Mouse (Mus musculus) limb, embryonic 12.5 days (tissue): ENCODE measurements around the gene Rfx5. TPM values are rescaled to one million over a fixed set of nuclear protein-coding genes. Genes with fewer than 3 reads are reported as not detected.
"Not testable (repeated sequence)": the region's sequence is repeated elsewhere in the genome, so short reads cannot be mapped to it uniquely, and the experiment has no call there.

Experiments used
- ATAC-seq: fragments of 200-750 bp; cut with Nextera tagmentation; 2 replicates; pipeline ENCODE4 v1.8.0; 2017; ENCODE audit warnings: low read depth, moderate TSS enrichment; ENCODE audit not compliant: insufficient number of reproducible peaks, insufficient read depth, low FRiP score, low TSS enrichment
- H3K27ac ChIP-seq: fragments of 300-500 bp; sonication (generic); 2 replicates; pipeline ENCODE4 v1.5.1; 2016; ENCODE audit warnings: mild to moderate bottlenecking, moderate library complexity
- H3K27me3 ChIP-seq: fragments of 300-500 bp; sonication (generic); 2 replicates; pipeline ENCODE4 v1.6.1; 2016; ENCODE audit warnings: mild to moderate bottlenecking, moderate library complexity
- H3K36me3 ChIP-seq: fragments of 300-500 bp; sonication (generic); 2 replicates; pipeline ENCODE4 v1.6.1; 2016; ENCODE audit warnings: mild to moderate bottlenecking, moderate library complexity
- H3K4me1 ChIP-seq: fragments of 300-500 bp; sonication (generic); replicated peaks from 2 replicates; pipeline ENCODE4 v1.6.1; 2016
- H3K4me2 ChIP-seq: fragments of 300-500 bp; sonication (generic); 2 replicates; pipeline ENCODE4 v1.6.1; 2016; ENCODE audit warnings: mild to moderate bottlenecking, moderate library complexity
- H3K4me3 ChIP-seq: fragments of 300-500 bp; sonication (generic); replicated peaks from 2 replicates; pipeline ENCODE4 v1.5.1; 2016; ENCODE audit warnings: mild to moderate bottlenecking
- H3K9ac ChIP-seq: fragments of 300-500 bp; sonication (generic); replicated peaks from 2 replicates; pipeline ENCODE4 v1.6.1; 2016; ENCODE audit warnings: mild to moderate bottlenecking, moderate library complexity
- H3K9me3 ChIP-seq: fragments of 300-500 bp; sonication (generic); 2 replicates; pipeline ENCODE4 v1.6.1; 2016; ENCODE audit warnings: mild to moderate bottlenecking, moderate library complexity
- WGBS: fragments of 180-500 bp; shearing (Covaris S2); methylation state at CpG from one replicate; pipeline ENCODE4 v1.1.7; 2016; 5-methylcytosine and 5-hydroxymethylcytosine counted together
- polyA plus RNA-seq: library from polyadenylated mRNA; unstranded; fragments of >200 nt; fragmentation: Nextera tagmentation; extraction: Ambion mirVana; gene quantifications from 2 replicates; pipeline ENCODE4 v1.2.1, GENCODE M21; 2016

Rfx5 gene
- polyA plus RNA-seq, 1 experiment from 2014 or later: 13.1 TPM

- H3K27me3 ChIP-seq, H3K4me1 ChIP-seq, ATAC-seq, H3K4me2 ChIP-seq, H3K9ac ChIP-seq, H3K27ac ChIP-seq, H3K36me3 ChIP-seq, H3K9me3 ChIP-seq, H3K4me3 ChIP-seq: not testable (repeated sequence)
- 47% methylated on average over 4 of the region's 4 CpGs for WGBS
Observed at GRCm38 (mm10) chr3:94926301-94926736, 27.6 kb upstream of the Rfx5 start.

GRCm38 (mm10) chr3:94928979-94929378 lies 24.9 kb upstream of the Rfx5 start:
- not testable (repeated sequence) for H3K4me2 ChIP-seq, H3K36me3 ChIP-seq, ATAC-seq, H3K9me3 ChIP-seq, H3K27me3 ChIP-seq, H3K4me3 ChIP-seq, H3K9ac ChIP-seq, H3K27ac ChIP-seq
- peaks cover 11% of the 10 kb centered on the region for H3K4me1 ChIP-seq
- 87% methylated on average over 4 of the region's 4 CpGs for WGBS

DNA sequence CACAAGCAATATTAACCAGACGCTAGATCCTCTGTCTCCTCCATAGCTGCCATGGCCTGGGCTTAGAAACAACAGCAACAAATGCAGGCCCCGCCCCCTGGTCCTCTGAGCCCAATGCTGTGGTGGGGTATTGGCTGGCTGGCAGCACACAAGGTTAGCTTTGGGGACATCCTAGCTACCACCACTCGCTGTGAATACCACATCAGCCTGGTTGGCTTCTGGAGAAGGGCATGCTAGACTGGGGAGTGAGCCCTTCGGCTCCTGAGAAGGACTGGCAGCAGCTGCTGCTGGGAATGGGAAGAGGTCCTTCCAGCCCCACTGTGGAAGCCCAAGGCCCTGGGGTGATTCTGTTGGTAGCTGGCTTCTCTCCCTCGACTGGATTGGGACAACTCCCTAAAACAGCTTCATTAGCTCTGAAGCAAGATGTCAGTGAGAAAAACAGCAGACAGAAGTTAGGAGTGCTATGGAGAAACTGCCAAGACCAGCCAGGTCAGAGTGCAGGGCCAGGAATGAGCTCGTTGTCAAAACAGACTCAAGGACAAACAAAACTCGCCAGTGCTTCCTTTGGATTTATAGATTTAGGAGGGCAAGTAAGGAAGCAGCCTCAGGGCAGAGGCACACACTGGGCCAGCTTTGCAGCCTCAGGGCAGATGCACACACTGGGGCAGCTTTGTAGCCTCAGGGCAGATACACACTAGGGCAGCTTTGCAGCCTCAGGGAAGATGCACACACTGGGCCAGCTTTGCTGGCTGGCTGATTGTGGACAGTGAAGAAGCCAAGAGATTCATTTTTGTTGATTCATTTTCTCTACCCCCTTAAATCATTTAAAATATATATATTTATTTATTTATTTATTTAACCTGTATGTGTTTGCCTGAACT lies 23.2 kb upstream of the Rfx5 start:
- not testable (repeated sequence) for ATAC-seq, H3K9me3 ChIP-seq, H3K27me3 ChIP-seq, H3K9ac ChIP-seq, H3K4me3 ChIP-seq, H3K36me3 ChIP-seq, H3K4me2 ChIP-seq, H3K27ac ChIP-seq
- peaks cover 11% of the 10 kb centered on the region for H3K4me1 ChIP-seq
- 35% methylated on average over 7 of the region's 7 CpGs for WGBS

- Histone ChIP-seq H3K27ac (0 out of 2 replicates have a peak overlapping the region, but pooled peaks have one; percentile 41), H3K4me1 (peaks cover 11% of the 10 kb centered on the region)
- H3K36me3 ChIP-seq, H3K4me2 ChIP-seq, H3K4me3 ChIP-seq, H3K27me3 ChIP-seq, H3K9me3 ChIP-seq, ATAC-seq, H3K9ac ChIP-seq: not testable (repeated sequence)
- WGBS: 78% methylated on average over 10 of the region's 10 CpGs
Observed at GRCm38 (mm10) chr3:94931427-94932082, 22.3 kb upstream of the Rfx5 start.

DNA sequence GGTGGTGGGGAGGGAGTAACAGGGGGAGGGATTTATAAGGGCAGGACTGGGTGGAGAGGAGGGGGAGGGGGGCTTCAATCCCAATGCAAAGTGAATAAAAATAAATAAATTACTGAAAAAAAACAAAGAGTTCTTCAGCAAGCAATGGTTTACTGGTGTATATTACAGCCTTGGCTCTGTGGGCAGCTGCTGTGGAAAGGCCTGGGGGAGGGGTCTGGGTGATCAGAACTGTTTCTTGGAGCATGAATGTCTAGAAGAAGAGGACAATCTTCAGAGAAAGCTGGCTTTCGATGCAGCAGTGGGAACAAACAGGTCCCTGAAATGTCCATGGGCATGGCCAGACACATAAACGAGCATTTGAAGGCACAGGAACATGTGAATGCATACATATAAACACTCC lies 21.6 kb upstream of the Rfx5 start:
- H3K27me3 ChIP-seq, H3K9me3 ChIP-seq, H3K9ac ChIP-seq, H3K4me3 ChIP-seq, H3K36me3 ChIP-seq: not testable (repeated sequence)
- ATAC-seq: peak; percentile 32; the same call in 1 of the 2 replicates
- Histone ChIP-seq H3K27ac (peak overlapping the region; percentile 81), H3K4me2 (peak overlapping the region; percentile 60), H3K4me1 (peaks cover 11% of the 10 kb centered on the region)
- 47% methylated on average over 2 of the region's 2 CpGs for WGBS

- H3K9me3 ChIP-seq: no peaks in the 10 kb centered on the region
- WGBS: 15% methylated on average over 16 of the region's 16 CpGs
- no peaks in the 10 kb centered on the region for H3K27me3 ChIP-seq
- H3K9ac ChIP-seq: no peak within 1 kb of the TSS; the same call in 1 of the 2 replicates
- peaks cover 11% of the 10 kb centered on the region for H3K4me1 ChIP-seq
- ATAC-seq: peak; percentile 85
- H3K4me3 ChIP-seq: peak within 1 kb of the TSS; percentile 36
- H3K4me2 ChIP-seq: peak within 1 kb of the TSS; percentile 60
- H3K27ac ChIP-seq: peak within 1 kb of the TSS; percentile 89
- H3K36me3 ChIP-seq: no peaks in the 10 kb centered on the region
Observed at GRCm38 (mm10) chr3:94932809-94933564, 20.9 kb upstream of the Rfx5 start, which contains the start of gene Selenbp1. Selenbp1 (plus strand) TSS chr3:94933056.

- not testable (repeated sequence) for H3K9me3 ChIP-seq, H3K4me3 ChIP-seq, ATAC-seq, H3K27ac ChIP-seq, H3K36me3 ChIP-seq, H3K9ac ChIP-seq, H3K27me3 ChIP-seq
- Histone ChIP-seq H3K4me2 (peak overlapping the region; percentile 60), H3K4me1 (peaks cover 11% of the 10 kb centered on the region)
- no CpG with 5 or more reads among the region's 2 CpGs for WGBS
Observed at GRCm38 (mm10) chr3:94933604-94934003, 20.3 kb upstream of the Rfx5 start.

- H3K4me3 ChIP-seq, H3K27ac ChIP-seq, H3K9ac ChIP-seq, H3K27me3 ChIP-seq, H3K9me3 ChIP-seq, H3K4me2 ChIP-seq, H3K36me3 ChIP-seq, ATAC-seq: not testable (repeated sequence)
- WGBS: 98% methylated on average over 3 of the region's 3 CpGs
- H3K4me1 ChIP-seq: peaks cover 11% of the 10 kb centered on the region
Observed at GRCm38 (mm10) chr3:94934564-94934963, 19.3 kb upstream of the Rfx5 start.

GRCm38 (mm10) chr3:94935332-94935731 lies 18.5 kb upstream of the Rfx5 start:
- ATAC-seq, H3K9ac ChIP-seq, H3K36me3 ChIP-seq, H3K27ac ChIP-seq, H3K27me3 ChIP-seq, H3K4me3 ChIP-seq, H3K4me2 ChIP-seq, H3K9me3 ChIP-seq: not testable (repeated sequence)
- peaks cover 11% of the 10 kb centered on the region for H3K4me1 ChIP-seq
- WGBS: 93% methylated on average over 3 of the region's 3 CpGs

DNA sequence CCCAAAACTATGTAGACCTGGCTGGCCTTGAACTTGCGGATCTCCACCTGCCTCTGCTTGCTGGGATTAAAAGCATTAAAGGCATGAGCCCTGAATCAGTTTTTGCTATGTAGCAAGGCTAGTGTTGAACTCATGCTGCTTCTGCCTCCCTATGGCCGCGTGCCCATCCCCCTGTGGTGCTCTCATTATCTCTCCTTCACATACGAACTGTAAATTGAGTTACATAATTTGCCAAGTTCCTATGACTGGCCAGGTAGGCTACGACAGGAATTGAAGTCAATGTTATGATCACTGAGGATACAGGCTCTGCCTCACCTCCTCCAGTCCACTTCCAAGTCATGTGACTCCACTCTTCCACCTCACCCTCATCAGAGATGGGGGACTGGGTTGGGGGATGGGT lies 17.7 kb upstream of the Rfx5 start:
- not testable (repeated sequence) for H3K36me3 ChIP-seq, H3K9ac ChIP-seq, ATAC-seq, H3K27me3 ChIP-seq, H3K9me3 ChIP-seq, H3K4me3 ChIP-seq, H3K4me2 ChIP-seq, H3K27ac ChIP-seq
- H3K4me1 ChIP-seq: peaks cover 11% of the 10 kb centered on the region
- WGBS: 84% methylated on average over 5 of the region's 5 CpGs

DNA sequence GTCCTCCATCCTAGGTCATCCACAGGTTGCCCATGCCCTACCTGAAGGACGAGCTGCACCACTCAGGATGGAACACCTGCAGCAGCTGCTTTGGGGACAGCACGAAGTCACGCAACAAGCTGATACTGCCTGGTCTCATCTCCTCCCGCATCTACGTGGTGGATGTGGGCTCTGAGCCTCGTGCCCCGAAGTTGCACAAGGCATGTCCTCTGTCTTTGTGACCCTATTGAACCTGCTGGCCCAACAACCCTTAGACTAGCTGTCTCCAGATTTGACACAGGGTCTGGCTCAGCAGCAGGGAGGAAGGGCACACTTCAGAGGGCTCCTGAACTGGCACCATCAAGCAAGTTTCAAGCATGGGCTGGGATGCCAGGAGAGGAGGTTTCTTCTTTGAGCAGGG lies 16.7 kb upstream of the Rfx5 start:
- H3K9me3 ChIP-seq, H3K36me3 ChIP-seq, ATAC-seq, H3K9ac ChIP-seq, H3K4me2 ChIP-seq, H3K27ac ChIP-seq, H3K27me3 ChIP-seq, H3K4me3 ChIP-seq: not testable (repeated sequence)
- WGBS: 92% methylated on average over 7 of the region's 7 CpGs
- peaks cover 11% of the 10 kb centered on the region for H3K4me1 ChIP-seq
